Mouse (Mus musculus) MEL (cell line): ENCODE data around the gene Nudt9.

Source experiments
- CTCF ChIP-seq, 3 experiments: IDR thresholded peaks in 2 of 3; conservative IDR thresholded peaks in 1 of 3; 2 replicates each; pipeline ENCODE4 v1.5.1; 2011 to 2012; ENCODE audit warnings: low read length in 3 of 3, low read depth in 2 of 3, mild to moderate bottlenecking in 2 of 3, improper control_type of control experiment in 1 of 3, inconsistent platforms in 1 of 3, mixed read lengths in 1 of 3, moderate library complexity in 1 of 3; ENCODE audit not compliant: control insufficient read depth in 1 of 3, insufficient read depth in 1 of 3, poor library complexity in 1 of 3, severe bottlenecking in 1 of 3
- MAFK ChIP-seq: IDR thresholded peaks from 2 replicates; pipeline ENCODE4 v1.6.1; 2011; ENCODE audit warnings: low read depth, mild to moderate bottlenecking, low read length, improper control_type of control experiment, borderline replicate concordance
- MAX ChIP-seq: IDR thresholded peaks from 2 replicates; pipeline ENCODE4 v1.6.1; 2011; ENCODE audit warnings: low read length, improper control_type of control experiment
- MXI1 ChIP-seq: IDR thresholded peaks from 2 replicates; pipeline ENCODE4 v1.6.1; 2011; ENCODE audit warnings: mild to moderate bottlenecking, low read depth, low read length, improper control_type of control experiment
- NELFE ChIP-seq: IDR thresholded peaks from 2 replicates; pipeline ENCODE4 v1.6.1; 2011; ENCODE audit warnings: low read depth, low read length, improper control_type of control experiment
- NRF1 ChIP-seq: IDR thresholded peaks from 2 replicates; pipeline ENCODE4 v1.6.1; 2014; ENCODE audit warnings: low read depth, mild to moderate bottlenecking, inconsistent platforms, low read length, improper control_type of control experiment, moderate library complexity; ENCODE audit not compliant: poor library complexity, insufficient read depth, severe bottlenecking
- POLR2A ChIP-seq, 2 experiments: IDR thresholded peaks; 2 replicates each; pipeline ENCODE4 v1.6.1; 2011 to 2012; ENCODE audit warnings: low read length in 2 of 2, mild to moderate bottlenecking in 2 of 2, control low read depth in 1 of 2, improper control_type of control experiment in 1 of 2, low read depth in 1 of 2, moderate library complexity in 1 of 2; ENCODE audit not compliant: control insufficient read depth in 1 of 2, insufficient read depth in 1 of 2, poor library complexity in 1 of 2
- RCOR1 ChIP-seq: IDR thresholded peaks from 2 replicates; pipeline ENCODE4 v1.6.1; 2012; ENCODE audit warnings: low read depth, mild to moderate bottlenecking, inconsistent platforms, low read length, improper control_type of control experiment
- TCF12 ChIP-seq: IDR thresholded peaks from 2 replicates; pipeline ENCODE4 v1.6.1; 2014; ENCODE audit warnings: low read depth, mild to moderate bottlenecking, inconsistent platforms, low read length, improper control_type of control experiment, moderate library complexity
- ZC3H11A ChIP-seq: IDR thresholded peaks from 2 replicates; pipeline ENCODE4 v1.6.1; 2012; ENCODE audit warnings: low read depth, mild to moderate bottlenecking, inconsistent platforms, low read length, improper control_type of control experiment
- ZKSCAN1 ChIP-seq: IDR thresholded peaks from 2 replicates; pipeline ENCODE4 v1.6.1; 2012; ENCODE audit warnings: low read depth, mild to moderate bottlenecking, inconsistent platforms, low read length, improper control_type of control experiment, moderate library complexity

GRCm38 (mm10) chr5:104052956-104053355 is 6.8 kb downstream of the Nudt9 start:
- TF ChIP-seq TCF12 (no peak), MXI1 (no peak), NELFE (no peak), ZC3H11A (no peak), MAFK (no peak), ZKSCAN1 (no peak), POLR2A (IDR thresholded peaks at IDR 0.05; ENCODE audit: control insufficient read depth in 1 of 2, insufficient read depth in 1 of 2, low read depth in 1 of 2, low read length in 2 of 2, poor library complexity in 1 of 2) (no peak), RCOR1 (no peak), CTCF (IDR thresholded peaks at IDR 0.05 in 2 of 3, conservative IDR thresholded peaks at IDR 0.05 in 1 of 3; ENCODE audit: control insufficient read depth in 1 of 3, insufficient read depth in 1 of 3, low read depth in 2 of 3, low read length in 3 of 3, poor library complexity in 1 of 3, severe bottlenecking in 1 of 3) (peak; percentile 45 to 62 (median 60)), MAX (no peak), NRF1 (no peak)
